Mouse (Mus musculus): ENCODE data around the gene Dars2. TPM values are rescaled to one million over a fixed set of nuclear protein-coding genes. Genes with fewer than 3 reads are reported as not detected.
"Not testable (repeated sequence)": the region's sequence is repeated elsewhere in the genome, so short reads cannot be mapped to it uniquely, and the experiment has no call there.

The Dars2 gene
- polyA plus RNA-seq, 1 experiment: not detected

DNA sequence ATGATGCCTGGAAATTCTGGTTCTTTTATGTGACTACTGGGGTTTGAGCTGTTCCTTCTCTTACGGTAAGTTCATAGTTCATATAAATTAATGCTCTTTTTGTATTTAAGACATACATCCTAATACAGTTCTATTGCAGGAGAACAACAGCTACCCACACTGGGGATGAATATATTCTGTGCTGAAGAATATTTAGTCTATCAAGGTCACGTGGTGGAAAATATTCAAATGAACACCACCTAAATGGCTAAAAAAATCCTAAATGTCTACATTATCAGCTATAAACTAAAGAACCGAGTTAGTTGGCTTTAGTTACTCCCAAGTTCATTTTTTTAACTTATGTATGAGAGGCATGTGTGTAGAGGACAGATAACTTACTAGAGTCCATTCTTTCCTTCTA, 40.4 kb downstream of the Dars2 start:
- Histone ChIP-seq H3K4me3 (ENCODE audit: insufficient read depth, low read depth, low read length) (no peak overlapping the region), H3K4me1 (ENCODE audit: control insufficient read depth, insufficient read depth, low read length) (no peaks in the 10 kb centered on the region), H3K27ac (ENCODE audit: insufficient read depth, low read depth, low read length) (no peak overlapping the region)
- TF ChIP-seq POLR2A (IDR thresholded peaks at IDR 0.05; ENCODE audit: insufficient read depth, low read depth, low read length): no peak
- TF ChIP-seq CTCF (IDR thresholded peaks at IDR 0.05; ENCODE audit: insufficient read depth, low read depth, low read length): no peak
- WGBS: 94% methylated on average over 3 of the region's 3 CpGs

DNA sequence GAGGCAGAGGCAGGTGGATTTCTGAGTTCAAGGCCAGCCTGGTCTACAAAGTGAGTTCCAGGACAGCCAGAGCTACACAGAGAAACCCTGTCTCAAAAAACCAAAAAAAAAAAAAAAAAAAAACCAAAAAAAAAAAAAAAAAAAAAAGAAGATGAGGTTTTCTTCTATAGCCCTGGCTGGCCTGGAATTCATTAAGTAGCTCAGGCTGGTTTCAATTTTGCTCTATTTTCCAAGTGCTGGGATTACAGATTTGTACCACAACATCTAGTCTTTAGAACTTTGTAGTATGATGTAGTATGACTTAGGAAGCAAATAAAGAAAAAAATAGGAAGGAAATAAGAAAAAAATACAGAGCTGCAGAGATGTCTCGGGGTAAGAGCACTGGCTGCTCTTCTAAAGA, 42.0 kb downstream of the Dars2 start:
- WGBS: 90% methylated on average over 1 of the region's 1 CpGs
- not testable (repeated sequence) for H3K4me1 ChIP-seq (ENCODE audit: control insufficient read depth, insufficient read depth, low read length); H3K27ac ChIP-seq (ENCODE audit: insufficient read depth, low read depth, low read length); H3K4me3 ChIP-seq (ENCODE audit: insufficient read depth, low read depth, low read length)

DNA sequence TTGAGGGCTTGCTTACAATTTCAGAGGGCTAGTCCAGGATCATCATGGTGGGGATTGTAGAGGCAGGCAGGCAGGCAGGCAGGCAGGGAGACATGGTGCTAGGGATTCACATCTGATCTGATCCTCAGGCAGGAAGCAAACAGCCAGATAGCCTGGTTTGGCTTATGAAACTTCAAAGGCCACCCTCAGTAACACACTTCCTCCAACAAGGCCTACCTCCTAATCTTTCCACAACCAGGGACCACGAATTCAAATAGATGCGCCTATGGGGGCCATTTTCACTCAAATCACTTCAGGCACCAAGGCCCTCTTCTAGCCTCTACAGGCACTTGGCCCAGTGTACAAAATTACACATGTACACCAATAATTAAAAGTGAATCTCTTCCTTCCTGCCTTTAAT, 43.3 kb downstream of the Dars2 start:
- no peak overlapping the region for H3K4me3 ChIP-seq (ENCODE audit: insufficient read depth, low read depth, low read length)
- H3K27ac ChIP-seq (ENCODE audit: insufficient read depth, low read depth, low read length): no peak overlapping the region
- WGBS: 89% methylated on average over 2 of the region's 2 CpGs
- TF ChIP-seq CTCF (IDR thresholded peaks at IDR 0.05; ENCODE audit: insufficient read depth, low read depth, low read length): no peak
- TF ChIP-seq POLR2A (IDR thresholded peaks at IDR 0.05; ENCODE audit: insufficient read depth, low read depth, low read length): no peak
- H3K4me1 ChIP-seq (ENCODE audit: control insufficient read depth, insufficient read depth, low read length): no peaks in the 10 kb centered on the region

DNA sequence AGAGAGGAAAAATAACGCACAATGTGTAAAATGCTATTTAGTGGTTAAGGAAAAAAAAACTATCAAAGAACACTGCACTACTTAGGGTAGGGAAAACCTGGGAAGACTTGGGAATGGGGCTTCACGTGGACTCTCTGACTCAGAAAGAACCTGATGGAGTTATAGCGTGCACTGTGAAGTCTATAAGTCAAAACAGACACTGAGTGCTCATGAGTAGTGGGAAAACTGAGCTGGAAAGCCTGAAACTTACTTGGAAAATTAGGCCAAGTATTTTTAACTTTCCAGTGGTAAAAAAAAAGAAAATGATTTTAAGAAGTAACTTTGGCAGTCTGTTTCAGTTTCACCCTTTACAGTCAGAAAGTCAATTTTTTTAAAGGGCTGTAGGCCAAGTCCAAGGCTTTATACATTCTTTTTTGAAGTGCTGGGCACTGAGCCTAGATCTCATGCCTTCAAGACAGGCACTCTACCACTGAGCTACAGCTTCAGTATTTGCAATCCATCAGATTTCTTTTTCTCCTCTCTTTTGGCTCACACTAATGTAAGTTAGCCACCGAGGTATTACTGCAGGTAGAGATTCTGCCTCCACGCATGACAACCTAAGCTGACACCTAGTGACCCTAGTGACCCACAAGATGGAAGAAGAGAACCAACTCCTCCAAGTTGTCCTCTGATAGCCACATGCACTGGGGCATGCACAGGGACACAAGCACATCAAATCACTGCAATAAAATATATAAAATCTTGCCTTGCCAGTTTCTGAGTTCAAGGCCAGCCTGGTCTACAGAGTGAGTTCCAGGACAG, 44.8 kb downstream of the Dars2 start:
- TF ChIP-seq CTCF (IDR thresholded peaks at IDR 0.05; ENCODE audit: insufficient read depth, low read depth, low read length) (no peak), POLR2A (IDR thresholded peaks at IDR 0.05; ENCODE audit: insufficient read depth, low read depth, low read length) (no peak)
- WGBS: 70% methylated on average over 5 of the region's 5 CpGs
- no peaks in the 10 kb centered on the region for H3K4me1 ChIP-seq (ENCODE audit: control insufficient read depth, insufficient read depth, low read length)
- no peak overlapping the region for H3K4me3 ChIP-seq (ENCODE audit: insufficient read depth, low read depth, low read length)
- H3K27ac ChIP-seq (ENCODE audit: insufficient read depth, low read depth, low read length): no peak overlapping the region

DNA sequence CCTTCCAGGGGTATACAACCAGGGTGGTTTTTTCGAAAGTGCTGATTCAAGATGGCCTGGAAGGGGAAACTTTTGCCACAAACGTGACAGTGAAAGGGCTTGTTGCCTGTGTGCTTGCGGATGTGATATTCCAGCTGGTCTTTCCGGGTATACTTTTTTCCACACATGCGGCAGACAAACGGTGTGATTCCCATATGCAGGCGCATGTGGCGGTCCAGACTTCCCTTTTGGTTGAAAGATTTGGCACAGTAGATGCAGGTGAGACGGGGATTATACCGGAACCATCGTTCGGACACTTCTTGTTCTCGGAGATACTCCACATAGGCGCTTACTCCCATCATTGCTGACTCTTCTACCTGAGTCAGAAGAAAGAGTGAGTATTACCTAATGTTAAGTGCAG, 50.4 kb downstream of the Dars2 start:
- no peak overlapping the region for H3K27ac ChIP-seq (ENCODE audit: insufficient read depth, low read depth, low read length)
- no peaks in the 10 kb centered on the region for H3K4me1 ChIP-seq (ENCODE audit: control insufficient read depth, insufficient read depth, low read length)
- TF ChIP-seq CTCF (IDR thresholded peaks at IDR 0.05; ENCODE audit: insufficient read depth, low read depth, low read length): no peak
- WGBS: 96% methylated on average over 14 of the region's 14 CpGs
- H3K4me3 ChIP-seq (ENCODE audit: insufficient read depth, low read depth, low read length): no peak overlapping the region

DNA sequence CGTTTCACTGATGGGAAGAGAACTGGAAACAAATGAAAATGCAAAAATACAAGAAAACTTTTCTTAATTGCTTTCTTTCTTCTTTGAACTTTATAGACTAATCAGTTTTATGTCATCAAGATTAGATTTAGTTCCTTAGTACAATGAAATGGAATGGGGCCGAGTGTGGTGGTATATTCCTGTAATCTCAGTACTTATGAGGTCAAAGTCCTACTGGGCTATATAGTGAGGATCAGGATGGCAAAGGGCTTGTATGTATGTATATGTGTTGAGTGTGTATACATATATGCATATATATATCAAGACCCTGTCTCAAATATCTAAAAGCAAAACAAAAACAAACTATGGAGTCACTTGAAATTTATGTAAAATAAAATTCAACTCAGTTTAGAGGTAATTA, 54.1 kb downstream of the Dars2 start:
- WGBS: 83% methylated on average over 2 of the region's 2 CpGs
- H3K4me1 ChIP-seq (ENCODE audit: control insufficient read depth, insufficient read depth, low read length): no peaks in the 10 kb centered on the region
- no peak for TF ChIP-seq CTCF (IDR thresholded peaks at IDR 0.05; ENCODE audit: insufficient read depth, low read depth, low read length)
- no peak for TF ChIP-seq POLR2A (IDR thresholded peaks at IDR 0.05; ENCODE audit: insufficient read depth, low read depth, low read length)
- no peak overlapping the region for H3K27ac ChIP-seq (ENCODE audit: insufficient read depth, low read depth, low read length)
- no peak overlapping the region for H3K4me3 ChIP-seq (ENCODE audit: insufficient read depth, low read depth, low read length)

DNA sequence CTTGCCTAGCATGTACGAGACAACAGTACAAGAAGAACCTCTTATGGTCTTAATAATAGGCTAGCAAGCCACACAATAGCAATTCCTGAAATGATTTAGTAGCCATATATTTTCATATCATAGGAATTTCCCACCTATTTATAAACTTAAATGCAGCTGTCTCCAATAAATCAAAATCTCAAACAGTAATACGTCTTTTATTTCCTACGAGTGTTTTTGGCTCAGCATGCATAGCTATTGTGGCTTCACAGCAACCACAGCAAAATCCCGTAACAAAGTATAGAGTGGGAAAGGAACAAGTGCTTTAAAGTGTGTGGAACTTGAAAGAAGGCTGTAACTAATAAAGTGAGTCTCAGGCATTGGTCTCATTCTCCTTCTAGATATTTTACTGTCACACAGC, 60.0 kb downstream of the Dars2 start:
- Histone ChIP-seq H3K27ac (ENCODE audit: insufficient read depth, low read depth, low read length) (no peak overlapping the region), H3K4me3 (ENCODE audit: insufficient read depth, low read depth, low read length) (no peak overlapping the region), H3K4me1 (ENCODE audit: control insufficient read depth, insufficient read depth, low read length) (peaks cover 2% of the 10 kb centered on the region; the same call in 1 of the 2 replicates)
- TF ChIP-seq POLR2A (IDR thresholded peaks at IDR 0.05; ENCODE audit: insufficient read depth, low read depth, low read length) (no peak), CTCF (IDR thresholded peaks at IDR 0.05; ENCODE audit: insufficient read depth, low read depth, low read length) (no peak)
- WGBS: 89% methylated on average over 4 of the region's 4 CpGs

DNA sequence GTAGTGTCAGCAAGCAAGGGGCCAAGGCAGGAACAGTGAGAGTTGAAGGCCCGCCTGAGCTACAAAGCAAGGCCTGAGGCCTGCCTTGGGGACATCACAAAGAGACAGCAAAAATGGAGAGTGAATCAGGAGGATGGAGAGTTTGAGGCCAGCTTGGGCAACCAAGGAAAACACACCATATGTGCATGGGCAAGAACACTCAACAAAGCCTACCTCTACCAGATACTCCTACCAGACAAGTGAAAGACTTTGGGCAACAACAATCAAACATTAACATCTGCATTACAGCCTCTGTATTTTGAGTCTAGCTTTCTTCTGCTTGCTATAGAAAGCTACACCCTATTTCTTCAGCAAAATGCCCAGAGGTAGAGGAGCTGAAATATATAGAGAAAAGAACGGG, 62.4 kb downstream of the Dars2 start:
- Histone ChIP-seq H3K4me1 (ENCODE audit: control insufficient read depth, insufficient read depth, low read length) (peaks cover 2% of the 10 kb centered on the region; the same call in 1 of the 2 replicates), H3K27ac (ENCODE audit: insufficient read depth, low read depth, low read length) (no peak overlapping the region), H3K4me3 (ENCODE audit: insufficient read depth, low read depth, low read length) (no peak overlapping the region)
- no peak for TF ChIP-seq CTCF (IDR thresholded peaks at IDR 0.05; ENCODE audit: insufficient read depth, low read depth, low read length)
- no peak for TF ChIP-seq POLR2A (IDR thresholded peaks at IDR 0.05; ENCODE audit: insufficient read depth, low read depth, low read length)
- WGBS: 92% methylated on average over 2 of the region's 2 CpGs

DNA sequence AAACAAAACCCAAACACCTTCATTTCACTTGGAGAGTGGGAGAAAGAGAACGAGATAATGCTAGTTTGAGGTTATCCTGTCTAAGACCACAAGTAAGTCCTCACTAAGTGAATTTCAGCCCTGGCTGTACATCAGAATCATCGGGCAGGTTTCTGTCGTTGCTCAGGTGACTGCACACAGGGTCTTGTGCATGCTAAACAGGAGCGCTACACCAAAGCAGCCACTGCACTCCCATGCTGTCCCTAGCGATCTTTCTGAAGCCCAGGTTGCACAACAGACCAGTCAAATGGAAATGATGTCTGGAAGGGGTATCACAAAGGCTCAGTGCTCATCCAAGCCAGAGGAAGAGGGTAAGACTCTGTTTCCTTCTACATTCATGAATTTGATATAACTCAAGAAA, 64.0 kb downstream of the Dars2 start:
- peaks cover 2% of the 10 kb centered on the region; the same call in 1 of the 2 replicates for H3K4me1 ChIP-seq (ENCODE audit: control insufficient read depth, insufficient read depth, low read length)
- no peak overlapping the region for H3K4me3 ChIP-seq (ENCODE audit: insufficient read depth, low read depth, low read length)
- 84% methylated on average over 5 of the region's 5 CpGs for WGBS
- no peak for TF ChIP-seq POLR2A (IDR thresholded peaks at IDR 0.05; ENCODE audit: insufficient read depth, low read depth, low read length)
- TF ChIP-seq CTCF (IDR thresholded peaks at IDR 0.05; ENCODE audit: insufficient read depth, low read depth, low read length): no peak
- no peak overlapping the region for H3K27ac ChIP-seq (ENCODE audit: insufficient read depth, low read depth, low read length)

DNA sequence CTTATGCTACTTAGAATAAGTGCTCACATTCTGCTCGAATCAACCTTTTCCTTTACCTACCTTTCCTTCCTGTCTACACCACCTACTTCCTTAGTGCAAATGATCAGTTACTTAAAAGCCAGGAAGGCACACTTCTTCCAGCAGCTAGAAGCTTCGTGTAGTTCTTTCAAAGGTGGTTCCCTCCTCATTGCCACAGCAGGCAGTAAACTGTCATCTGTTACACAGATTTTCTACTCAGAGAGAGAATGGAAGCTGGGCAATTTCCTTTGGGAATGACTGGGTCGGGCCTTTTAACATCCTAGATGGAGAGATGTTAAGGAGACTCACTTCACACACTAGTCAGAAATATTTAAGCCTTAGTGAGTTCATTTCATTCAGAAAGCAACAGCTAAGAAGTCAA, 64.9 kb downstream of the Dars2 start:
- Histone ChIP-seq H3K27ac (ENCODE audit: insufficient read depth, low read depth, low read length) (no peak overlapping the region), H3K4me1 (ENCODE audit: control insufficient read depth, insufficient read depth, low read length) (peaks cover 2% of the 10 kb centered on the region; the same call in 1 of the 2 replicates), H3K4me3 (ENCODE audit: insufficient read depth, low read depth, low read length) (no peak overlapping the region)
- WGBS: 74% methylated on average over 3 of the region's 3 CpGs
- TF ChIP-seq POLR2A (IDR thresholded peaks at IDR 0.05; ENCODE audit: insufficient read depth, low read depth, low read length): no peak
- no peak for TF ChIP-seq CTCF (IDR thresholded peaks at IDR 0.05; ENCODE audit: insufficient read depth, low read depth, low read length)
